Mouse (Mus musculus) G1E (cell line): ENCODE measurements at regions not wholly inside any gene's neighbourhood (a gene's known extent, or its start where the extent isn't known, plus 50 kb on each side); places are given as distances from the start of the nearest gene placed in this dataset.

Experiments used
- CTCF ChIP-seq: IDR thresholded peaks from 2 replicates; pipeline ENCODE4 v1.5.1; 2012; ENCODE audit warnings: low read depth, low read length, inconsistent platforms, mixed read lengths
- GATA1 ChIP-seq: IDR thresholded peaks from 2 replicates; pipeline ENCODE4 v1.6.1; 2012; ENCODE audit warnings: borderline replicate concordance, low read length, inconsistent platforms, mixed read lengths
- GATA2 ChIP-seq: IDR thresholded peaks from 2 replicates; pipeline ENCODE4 v1.6.1; 2012; ENCODE audit warnings: low read depth, low read length, inconsistent platforms, borderline replicate concordance
- POLR2AphosphoS5 ChIP-seq: IDR thresholded peaks from 2 replicates; pipeline ENCODE4 v1.6.1; 2012; ENCODE audit warnings: low read depth, low read length, inconsistent platforms; ENCODE audit not compliant: insufficient replicate concordance
- TAL1 ChIP-seq: conservative IDR thresholded peaks from 2 replicates; pipeline ENCODE4 v1.6.1; 2012; ENCODE audit warnings: low read depth, low read length, inconsistent platforms, mixed read lengths

DNA sequence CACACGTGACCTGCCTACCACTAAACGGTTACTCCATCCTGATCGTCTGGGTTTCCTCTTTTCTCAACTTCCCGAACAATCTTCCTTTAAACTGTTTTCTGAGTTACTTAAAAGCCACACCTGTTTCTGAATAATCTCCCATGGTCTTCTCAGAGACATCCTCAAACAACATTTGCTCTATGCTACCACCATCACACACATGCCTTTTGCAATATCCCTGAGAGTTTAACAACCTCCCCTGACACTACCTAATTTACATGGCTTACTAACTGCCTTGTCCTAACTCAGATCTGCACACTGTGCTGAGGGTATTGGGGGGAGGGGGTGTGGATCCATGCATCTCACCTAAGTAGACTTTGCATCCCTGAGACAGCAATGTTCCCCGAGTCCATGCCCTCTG lies 178.6 kb downstream of the Gxylt1 start:
- no peak for TF ChIP-seq CTCF
- TF ChIP-seq GATA1, result no peak
- TF ChIP-seq TAL1, result no peak
- TF ChIP-seq GATA2, result no peak
- TF ChIP-seq POLR2AphosphoS5, result no peak
